Mouse (Mus musculus) MEL (cell line): ENCODE measurements around the gene Stat4.

ENCODE experiments used
- CHD2 ChIP-seq: IDR thresholded peaks from 2 replicates; pipeline ENCODE4 v1.6.1; 2011; ENCODE audit warnings: low read length, improper control_type of control experiment
- CTCF ChIP-seq, 3 experiments: IDR thresholded peaks in 2 of 3; conservative IDR thresholded peaks in 1 of 3; 2 replicates each; pipeline ENCODE4 v1.5.1; 2011 to 2012; ENCODE audit warnings: low read length in 3 of 3, low read depth in 2 of 3, mild to moderate bottlenecking in 2 of 3, improper control_type of control experiment in 1 of 3, inconsistent platforms in 1 of 3, mixed read lengths in 1 of 3, moderate library complexity in 1 of 3; ENCODE audit not compliant: control insufficient read depth in 1 of 3, insufficient read depth in 1 of 3, poor library complexity in 1 of 3, severe bottlenecking in 1 of 3
- ELF1 ChIP-seq: IDR thresholded peaks from 2 replicates; pipeline ENCODE4 v1.6.1; 2014; ENCODE audit warnings: low read depth, mild to moderate bottlenecking, inconsistent platforms, low read length, improper control_type of control experiment, moderate library complexity
- EP300 ChIP-seq, 2 experiments: IDR thresholded peaks; 2 replicates each; pipeline ENCODE4 v1.6.1; 2011; ENCODE audit warnings: improper control_type of control experiment in 2 of 2, low read length in 2 of 2, low read depth in 1 of 2, mild to moderate bottlenecking in 1 of 2
- GATA1 ChIP-seq: IDR thresholded peaks from 2 replicates; pipeline ENCODE4 v1.6.1; 2011; ENCODE audit warnings: low read depth, low read length, improper control_type of control experiment
- HCFC1 ChIP-seq: IDR thresholded peaks from 2 replicates; pipeline ENCODE4 v1.6.1; 2012; ENCODE audit warnings: low read depth, mild to moderate bottlenecking, inconsistent platforms, low read length, improper control_type of control experiment, moderate library complexity
- MAX ChIP-seq: IDR thresholded peaks from 2 replicates; pipeline ENCODE4 v1.6.1; 2011; ENCODE audit warnings: low read length, improper control_type of control experiment
- POLR2A ChIP-seq, 2 experiments: IDR thresholded peaks; 2 replicates each; pipeline ENCODE4 v1.6.1; 2011 to 2012; ENCODE audit warnings: low read length in 2 of 2, mild to moderate bottlenecking in 2 of 2, control low read depth in 1 of 2, improper control_type of control experiment in 1 of 2, low read depth in 1 of 2, moderate library complexity in 1 of 2; ENCODE audit not compliant: control insufficient read depth in 1 of 2, insufficient read depth in 1 of 2, poor library complexity in 1 of 2
- RAD21 ChIP-seq: IDR thresholded peaks from 2 replicates; pipeline ENCODE4 v1.6.1; 2011; ENCODE audit warnings: mild to moderate bottlenecking, low read depth, low read length, improper control_type of control experiment
- UBTF ChIP-seq: IDR thresholded peaks from 2 replicates; pipeline ENCODE4 v1.6.1; 2012; ENCODE audit warnings: low read depth, mild to moderate bottlenecking, inconsistent platforms, low read length, improper control_type of control experiment, moderate library complexity, borderline replicate concordance; ENCODE audit not compliant: insufficient read depth
- ZKSCAN1 ChIP-seq: IDR thresholded peaks from 2 replicates; pipeline ENCODE4 v1.6.1; 2012; ENCODE audit warnings: low read depth, mild to moderate bottlenecking, inconsistent platforms, low read length, improper control_type of control experiment, moderate library complexity

GRCm38 (mm10) chr1:52124818-52125217, 137.9 kb downstream of the Stat4 start:
- no peak for TF ChIP-seq GATA1
- TF ChIP-seq EP300 (IDR thresholded peaks at IDR 0.05; ENCODE audit: low read depth in 1 of 2, low read length in 2 of 2): no peak
- no peak for TF ChIP-seq POLR2A (IDR thresholded peaks at IDR 0.05; ENCODE audit: control insufficient read depth in 1 of 2, insufficient read depth in 1 of 2, low read depth in 1 of 2, low read length in 2 of 2, poor library complexity in 1 of 2)
- TF ChIP-seq CTCF (IDR thresholded peaks at IDR 0.05 in 2 of 3, conservative IDR thresholded peaks at IDR 0.05 in 1 of 3; ENCODE audit: control insufficient read depth in 1 of 3, insufficient read depth in 1 of 3, low read depth in 2 of 3, low read length in 3 of 3, poor library complexity in 1 of 3, severe bottlenecking in 1 of 3): no peak
- TF ChIP-seq UBTF: no peak
- no peak for TF ChIP-seq ZKSCAN1
- no peak for TF ChIP-seq HCFC1
- TF ChIP-seq MAX: no peak
- no peak for TF ChIP-seq RAD21
- no peak for TF ChIP-seq CHD2
- no peak for TF ChIP-seq ELF1
